Mouse (Mus musculus) bone marrow, adult 2 months (tissue): ENCODE measurements around the gene Etnk1.

Experiments used
- CTCF ChIP-seq: fragments of 200-500 bp; IDR thresholded peaks from 2 replicates; pipeline ENCODE4 v1.5.1; 2011; ENCODE audit warnings: low read length, control low read depth; ENCODE audit not compliant: control insufficient read depth, insufficient read depth
- POLR2A ChIP-seq: fragments of 200-500 bp; IDR thresholded peaks from 2 replicates; pipeline ENCODE4 v1.6.1; 2011; ENCODE audit warnings: low read depth, mild to moderate bottlenecking, control low read depth, low read length, borderline replicate concordance; ENCODE audit not compliant: control insufficient read depth

- TF ChIP-seq CTCF (no peak), POLR2A (no peak)
Observed at GRCm38 (mm10) chr6:143259169-143259629, 92.2 kb downstream of the Etnk1 start.
